Mouse (Mus musculus) ovary, postnatal 10 days (tissue): Measurements from ENCODE around the gene Rgs6.

Experiments used
- DNase-seq: peaks from one replicate; pipeline ENCODE4 v3.0.0; 2022; ENCODE audit warnings: low spot score

Rgs6 gene

DNA sequence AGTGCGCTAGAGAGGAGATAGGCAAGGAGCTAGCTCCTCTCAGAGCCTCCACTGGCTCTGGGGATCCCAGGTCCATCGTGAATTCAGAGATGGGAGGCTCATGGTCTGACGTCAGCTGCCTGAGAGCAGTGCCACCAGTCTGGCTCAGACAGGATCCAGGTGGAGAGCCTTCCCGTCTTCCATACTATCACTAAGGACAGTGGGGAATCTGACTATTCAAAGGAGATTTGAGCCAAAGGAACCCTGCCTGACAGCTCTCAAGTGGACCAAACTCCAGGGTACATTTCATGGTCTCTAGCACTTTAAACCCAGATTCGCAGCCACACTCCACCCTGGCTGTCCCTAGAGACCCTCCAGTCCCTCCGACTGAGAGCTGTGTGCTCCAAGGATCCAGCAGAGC, 618.8 kb downstream of the Rgs6 start:
- DNase-seq, result no peak

DNA sequence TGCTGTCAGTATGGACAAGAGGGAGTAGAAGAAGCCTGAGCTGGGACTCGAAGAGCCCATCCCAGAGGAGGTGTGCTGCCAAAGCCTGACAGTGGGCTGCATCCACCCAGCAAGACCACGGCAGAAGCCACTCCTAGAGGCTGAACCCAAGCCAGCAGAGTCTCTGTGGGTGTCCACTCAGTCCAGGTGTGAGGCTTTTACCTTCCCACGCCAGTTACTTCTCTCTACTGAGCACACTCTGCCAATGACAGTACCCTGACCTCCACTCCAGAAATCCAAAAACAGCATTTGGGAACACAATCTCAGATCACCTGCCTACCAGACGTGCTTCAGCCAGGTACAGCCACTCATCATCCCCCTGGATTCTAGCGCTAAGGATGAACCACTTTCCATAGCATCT, 619.4 kb downstream of the Rgs6 start:
- DNase-seq, result no peak

DNA sequence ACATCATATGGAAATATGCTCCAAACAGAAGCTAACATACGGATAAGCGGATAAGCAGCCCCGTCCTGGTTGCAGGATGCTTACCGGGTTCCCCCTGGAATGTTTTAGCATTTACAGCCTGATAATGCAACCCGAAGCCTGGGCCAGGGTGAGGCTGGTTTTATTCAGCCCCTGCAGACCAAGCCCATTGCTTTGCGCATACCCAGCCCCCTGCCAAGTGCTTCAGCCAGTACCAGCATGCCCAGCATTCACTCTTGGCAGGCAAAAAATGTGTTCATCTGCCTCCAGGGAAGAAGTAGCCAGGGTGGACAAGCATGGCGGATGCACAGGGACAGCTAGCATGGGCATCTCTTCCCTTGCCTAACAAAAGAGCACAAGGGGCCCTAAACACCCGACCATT, 619.9 kb downstream of the Rgs6 start:
- DNase-seq, result no peak

DNA sequence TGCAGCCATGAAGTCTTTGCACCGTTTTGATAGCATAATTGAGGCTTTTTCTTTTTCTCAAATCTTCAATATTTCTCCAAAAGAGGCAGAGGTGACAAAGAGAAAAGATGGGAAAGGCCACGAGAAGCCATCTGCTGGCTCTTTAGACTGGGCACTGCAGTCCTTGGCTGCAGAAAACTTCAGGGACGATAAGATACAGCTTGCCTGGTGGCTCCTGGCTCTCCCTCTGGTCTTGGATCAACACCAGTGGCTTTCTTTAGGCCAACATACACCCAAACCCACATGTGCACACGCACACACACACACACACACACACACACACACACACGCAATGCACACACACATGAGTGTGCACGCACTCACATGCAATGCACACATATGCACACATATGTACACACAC, 620.7 kb downstream of the Rgs6 start:
- DNase-seq, result no peak

DNA sequence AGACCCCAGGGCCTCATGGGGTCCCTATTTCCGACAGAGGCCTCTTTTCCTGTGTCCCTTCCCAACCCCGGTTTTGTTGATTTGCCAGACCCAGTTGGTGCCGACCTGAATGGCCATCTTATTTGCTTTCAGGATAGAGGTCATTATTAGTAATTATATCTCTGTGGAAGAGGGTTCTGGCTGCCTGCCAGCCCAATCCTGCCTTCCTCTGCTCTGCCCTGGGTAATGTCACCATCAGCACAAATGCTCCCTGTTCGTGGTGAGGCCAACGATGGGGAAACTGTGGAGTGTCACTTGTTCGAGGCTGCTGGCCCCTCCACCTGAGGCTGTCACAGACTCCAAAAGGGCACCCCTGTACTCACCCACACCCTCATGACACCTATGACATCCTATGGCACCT, 621.4 kb downstream of the Rgs6 start:
- DNase-seq, result no peak

DNA sequence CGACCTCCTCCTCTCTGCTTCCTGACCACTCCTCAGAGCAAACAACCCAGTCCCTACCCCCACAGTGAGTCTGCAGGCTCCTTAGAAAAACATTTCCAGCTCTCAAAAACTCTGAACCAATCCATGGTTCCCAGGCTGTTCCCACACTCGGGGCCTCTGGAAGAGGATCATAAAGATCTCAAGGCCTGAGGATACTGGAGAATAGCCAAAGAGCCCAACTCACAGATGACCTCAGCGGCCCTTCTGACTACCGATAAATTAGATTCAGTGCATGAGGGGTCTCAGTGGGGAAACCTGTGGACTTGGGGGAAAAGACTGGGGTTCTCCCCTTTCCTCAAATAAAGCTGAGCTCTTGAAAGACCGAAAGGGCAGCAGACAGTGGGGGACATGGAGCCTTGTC, 622.2 kb downstream of the Rgs6 start:
- DNase-seq, result no peak

DNA sequence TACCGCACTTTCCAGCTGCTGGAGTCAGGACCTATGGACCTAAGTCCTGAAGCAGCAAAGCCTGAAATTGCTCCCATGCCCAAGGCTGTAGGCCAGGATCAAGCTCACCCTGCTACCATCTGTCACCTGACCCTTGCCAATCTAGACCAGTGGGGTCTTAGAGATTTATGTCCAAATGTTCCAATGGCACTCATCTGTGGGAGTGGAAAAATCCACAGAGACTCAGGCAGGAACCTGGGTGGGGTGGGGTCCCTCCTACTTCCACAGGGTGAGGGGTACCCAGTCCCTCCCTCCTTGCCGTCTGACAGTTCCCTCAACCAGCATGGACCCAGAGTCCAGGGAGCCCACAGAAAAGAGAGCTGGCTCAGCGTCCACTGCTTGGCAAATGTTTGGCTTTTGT, 622.6 kb downstream of the Rgs6 start:
- DNase-seq, result no peak

DNA sequence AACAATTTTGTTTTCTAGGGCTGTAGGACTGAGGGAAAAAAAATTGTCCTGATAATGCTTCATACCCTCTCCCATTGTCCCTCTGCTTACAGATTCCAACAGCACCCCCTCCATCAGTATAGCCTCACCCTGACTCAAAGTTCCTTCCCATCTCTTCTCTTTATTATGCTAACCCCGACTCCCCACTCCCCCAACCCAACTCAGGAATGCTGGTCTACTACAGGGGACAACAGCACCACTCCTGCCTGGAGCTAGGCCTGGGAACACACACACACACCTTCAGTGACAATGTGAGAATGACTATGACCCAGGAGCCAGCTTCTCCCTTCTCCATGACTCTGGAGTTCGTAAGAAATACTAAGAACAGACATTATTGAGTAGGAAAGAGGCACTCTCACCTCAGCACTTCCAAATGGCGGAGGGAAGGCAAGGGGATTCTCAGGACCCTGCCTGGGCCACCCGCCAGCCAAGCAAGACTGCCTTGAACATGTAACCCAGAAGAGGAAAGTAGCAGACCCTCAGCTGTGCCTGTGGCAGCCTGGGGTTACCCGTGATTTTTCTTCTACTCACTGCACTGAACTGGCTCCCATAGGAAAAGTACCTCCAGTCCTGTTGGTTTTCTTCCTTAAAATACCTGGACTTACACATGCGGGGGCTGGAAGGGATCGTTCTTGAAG, 623.2 kb downstream of the Rgs6 start:
- DNase-seq, result no peak
